Mouse (Mus musculus): ENCODE measurements around the gene BC037034.

Gene BC037034

DNA sequence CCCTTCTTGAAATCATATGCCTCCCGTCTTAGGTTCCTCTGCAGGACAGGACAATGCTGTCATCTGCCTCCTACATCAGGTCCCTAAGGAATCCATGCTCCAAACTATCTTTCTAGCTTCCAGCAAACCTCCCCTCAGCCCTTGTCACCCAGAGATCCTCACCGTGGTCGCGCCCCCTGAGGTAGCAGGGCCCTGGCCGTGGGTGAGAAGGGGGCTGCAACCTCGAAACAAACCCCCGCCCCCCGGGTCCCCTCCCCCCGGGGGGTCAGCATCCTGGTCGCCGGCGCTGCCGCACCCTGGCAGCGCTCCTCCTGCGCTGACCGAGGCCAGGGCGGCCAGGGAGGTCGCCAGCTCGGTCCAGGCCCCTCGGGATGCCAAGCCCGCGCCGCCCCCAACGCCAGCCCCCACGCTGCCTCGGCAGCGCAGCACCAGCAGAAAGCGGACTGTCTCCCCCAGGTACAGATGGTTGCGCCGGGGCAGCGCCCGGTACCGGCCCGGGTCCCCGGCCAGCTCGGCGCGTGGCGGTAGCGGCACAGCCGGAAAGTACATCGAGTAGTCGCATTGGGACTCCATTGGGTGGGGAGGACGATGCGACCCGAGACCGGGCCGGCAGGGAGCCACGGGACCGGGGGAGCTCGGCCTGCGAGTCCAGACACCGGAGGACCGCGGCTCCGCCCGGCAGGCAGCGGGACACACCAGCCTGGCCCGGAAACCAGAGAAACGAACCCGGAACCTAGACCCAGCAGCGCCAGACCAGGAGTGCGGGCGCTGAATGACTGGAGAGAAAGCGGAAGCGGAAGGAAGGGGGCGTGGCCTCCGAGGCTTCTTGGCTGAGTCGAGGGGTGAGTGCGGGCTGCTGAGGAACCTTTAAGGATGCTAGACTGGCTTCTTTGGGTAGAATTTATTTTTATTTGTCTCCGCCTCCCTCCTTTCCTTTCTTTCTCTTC is at the start of gene BC037034:
TSS of gene BC037034 (minus strand) at position 774 of the 947 bp plus-strand sequence.
- DNase-seq: peak; percentile 96 to 97

DNA sequence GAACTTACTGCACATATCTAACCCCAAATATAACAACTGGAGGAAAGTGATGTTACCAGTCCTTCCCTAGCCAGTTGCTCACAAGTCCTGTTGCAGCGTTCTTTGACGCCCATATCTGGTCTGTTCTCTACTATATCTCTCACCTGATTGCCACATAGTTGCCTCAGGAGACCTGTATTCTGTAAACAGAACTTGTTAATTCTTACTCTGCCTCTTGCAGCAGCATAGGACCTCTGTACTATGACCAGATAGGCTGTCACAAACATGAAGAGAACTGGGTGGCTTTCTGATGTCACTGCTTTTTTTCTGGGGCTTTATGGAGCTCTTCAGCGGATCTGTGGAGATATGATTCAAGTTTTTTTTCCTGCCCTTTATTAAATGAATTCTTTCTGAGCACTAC is 49.0 kb upstream of the BC037034 start:
- DNase-seq: no peak

DNA sequence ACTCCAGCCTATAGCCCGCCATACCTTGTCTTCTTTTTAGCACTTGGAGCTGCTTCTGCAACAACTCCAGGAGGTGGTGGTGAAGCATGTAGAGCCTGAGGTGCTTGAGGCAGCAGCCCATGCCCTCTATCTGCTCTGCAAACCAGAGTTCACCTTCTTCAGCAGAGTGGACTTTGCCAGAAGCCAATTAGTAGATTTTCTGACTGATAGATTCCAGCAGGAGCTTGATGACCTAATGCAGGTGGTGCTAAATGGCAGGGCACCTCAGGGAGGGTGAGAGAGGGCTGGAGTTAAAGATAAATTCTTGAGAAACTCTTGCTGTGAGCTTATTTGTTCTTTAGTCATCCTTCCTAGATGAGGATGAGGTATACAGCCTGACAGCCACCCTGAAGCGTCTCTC is 35.8 kb upstream of the BC037034 start:
- DNase-seq: no peak

DNA sequence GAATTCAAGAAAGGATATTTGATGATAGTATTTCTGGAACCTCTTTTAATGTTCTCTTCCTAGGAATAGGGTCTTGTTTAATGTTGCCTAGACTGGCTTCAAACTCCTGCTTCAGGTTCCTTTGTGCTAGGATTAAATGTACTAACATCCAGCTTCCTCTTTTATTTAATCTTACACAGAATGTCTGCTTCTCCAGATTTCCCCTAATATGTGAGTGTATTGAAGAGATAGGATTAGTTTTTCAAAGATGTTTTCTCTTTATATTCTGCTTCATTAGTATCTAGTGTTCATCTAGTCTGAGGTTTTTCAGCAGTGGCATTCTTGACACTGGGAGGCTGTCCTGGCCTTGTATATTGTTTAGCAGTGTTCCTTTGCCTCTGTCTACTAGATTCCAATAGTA is 30.3 kb upstream of the BC037034 start:
- no peak for DNase-seq

DNA sequence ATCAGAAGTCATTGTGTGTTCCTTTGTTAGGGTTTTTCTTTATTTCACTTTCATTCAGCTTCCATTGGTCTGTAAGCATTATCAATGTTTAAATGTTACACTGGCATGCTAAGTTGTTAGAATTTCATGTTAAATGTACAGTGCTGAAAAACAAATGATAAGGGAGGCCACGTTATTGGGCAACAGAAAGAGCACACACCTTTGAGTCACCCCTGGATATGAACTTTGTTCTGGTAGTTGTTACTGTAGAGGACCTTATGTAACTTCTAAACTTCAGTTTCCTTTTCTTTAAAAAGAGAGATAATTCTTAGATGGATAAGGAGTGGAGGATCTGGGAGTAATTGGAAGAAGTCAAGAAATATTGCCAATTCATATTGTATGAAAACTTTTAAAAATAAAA is 27.8 kb upstream of the BC037034 start:
- DNase-seq: no peak

DNA sequence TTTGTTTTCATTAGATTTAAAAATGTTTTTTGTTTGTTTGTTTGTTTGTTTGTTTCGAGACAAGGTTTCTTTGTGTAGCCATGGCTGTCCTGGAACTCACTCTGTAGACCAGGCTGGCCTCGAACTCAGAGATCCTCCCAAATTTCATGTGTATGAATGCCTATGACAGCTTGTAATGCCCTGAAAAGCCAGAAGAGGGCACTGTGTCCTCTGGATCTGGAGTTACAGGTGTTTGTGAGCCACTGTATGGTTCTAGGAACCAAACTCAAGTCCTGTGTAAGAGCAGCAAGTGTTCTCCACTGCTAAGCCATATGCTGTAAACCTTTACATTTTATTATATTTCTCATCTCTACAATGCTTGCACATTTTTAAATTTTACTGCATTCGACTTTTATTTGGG is 24.0 kb upstream of the BC037034 start:
- DNase-seq: no peak

DNA sequence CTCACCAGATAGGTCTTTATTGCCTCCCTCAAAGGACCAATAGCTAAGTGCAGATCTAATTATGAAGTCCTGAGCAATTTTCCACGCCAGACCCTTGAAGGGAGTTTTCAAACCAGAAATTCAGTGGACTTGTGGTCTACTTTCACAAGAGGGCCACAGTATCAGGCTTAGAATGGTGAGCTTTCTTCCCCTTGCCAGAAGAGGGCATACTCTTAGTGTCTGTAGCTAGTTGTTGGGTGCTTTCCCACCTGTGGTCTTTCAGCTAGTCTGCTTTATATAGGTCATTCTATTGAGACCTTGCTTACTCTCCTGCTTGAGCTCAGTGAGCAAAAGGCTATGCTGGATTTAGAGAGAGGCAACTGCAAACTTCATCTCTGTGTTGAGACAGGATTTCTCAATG is 19.7 kb upstream of the BC037034 start:
- no peak for DNase-seq

DNA sequence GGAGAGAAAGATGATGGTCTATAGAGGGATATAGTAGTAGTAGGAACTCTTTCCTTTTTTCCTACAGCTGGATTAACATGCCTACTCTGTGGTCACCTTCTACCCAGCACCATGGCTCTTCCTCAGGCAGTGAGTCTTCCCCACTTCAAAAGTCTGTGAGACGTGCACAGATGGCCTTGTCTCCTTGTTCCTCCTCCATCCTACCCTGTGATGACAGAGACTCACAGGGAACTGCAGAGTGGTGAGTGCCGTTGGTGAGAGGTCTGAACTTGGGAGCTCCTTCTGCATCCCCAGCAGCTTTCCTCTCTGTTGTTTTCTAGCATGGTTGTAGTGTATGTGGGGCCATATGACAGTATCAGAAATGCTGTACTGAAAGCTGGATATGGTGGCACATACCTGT is 18.0 kb upstream of the BC037034 start:
- no peak for DNase-seq

DNA sequence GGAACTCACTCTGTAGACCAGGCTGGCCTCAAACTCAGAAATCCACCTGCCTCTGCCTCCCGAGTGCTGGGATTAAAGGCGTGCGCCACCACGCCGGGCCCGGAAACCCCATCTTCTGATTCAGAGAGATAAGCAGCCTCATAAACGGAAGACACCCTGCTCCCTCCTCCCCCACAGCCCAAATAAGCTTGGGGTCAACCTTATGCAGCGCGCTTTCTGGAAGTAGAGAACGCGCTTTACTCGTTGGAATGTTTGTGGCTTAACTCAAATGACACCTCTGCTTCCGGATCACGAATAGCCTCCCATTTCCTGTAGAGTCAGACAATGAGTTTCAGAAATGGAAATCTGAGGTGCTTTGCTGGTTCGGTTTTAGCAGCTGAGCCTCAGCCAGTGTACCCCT is 17.0 kb upstream of the BC037034 start:
- no peak for DNase-seq

DNA sequence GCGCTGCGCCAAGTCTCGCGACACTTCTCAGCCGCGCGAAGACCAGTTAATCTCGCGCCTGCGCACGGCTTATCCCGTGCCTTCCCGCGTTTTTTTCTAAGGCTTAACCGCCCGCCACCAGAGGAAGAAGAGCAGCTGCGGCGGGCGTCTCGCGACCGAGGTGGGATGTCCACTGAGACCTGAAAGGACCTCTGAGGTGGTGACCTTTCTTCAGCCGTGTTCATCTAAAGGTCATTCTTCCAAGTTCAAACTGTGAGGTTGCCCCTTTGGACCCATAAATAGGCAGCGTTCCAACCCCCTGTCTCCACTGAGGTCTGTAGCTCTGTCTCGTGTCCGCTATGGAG is 16.6 kb upstream of the BC037034 start:
- DNase-seq: no peak

DNA sequence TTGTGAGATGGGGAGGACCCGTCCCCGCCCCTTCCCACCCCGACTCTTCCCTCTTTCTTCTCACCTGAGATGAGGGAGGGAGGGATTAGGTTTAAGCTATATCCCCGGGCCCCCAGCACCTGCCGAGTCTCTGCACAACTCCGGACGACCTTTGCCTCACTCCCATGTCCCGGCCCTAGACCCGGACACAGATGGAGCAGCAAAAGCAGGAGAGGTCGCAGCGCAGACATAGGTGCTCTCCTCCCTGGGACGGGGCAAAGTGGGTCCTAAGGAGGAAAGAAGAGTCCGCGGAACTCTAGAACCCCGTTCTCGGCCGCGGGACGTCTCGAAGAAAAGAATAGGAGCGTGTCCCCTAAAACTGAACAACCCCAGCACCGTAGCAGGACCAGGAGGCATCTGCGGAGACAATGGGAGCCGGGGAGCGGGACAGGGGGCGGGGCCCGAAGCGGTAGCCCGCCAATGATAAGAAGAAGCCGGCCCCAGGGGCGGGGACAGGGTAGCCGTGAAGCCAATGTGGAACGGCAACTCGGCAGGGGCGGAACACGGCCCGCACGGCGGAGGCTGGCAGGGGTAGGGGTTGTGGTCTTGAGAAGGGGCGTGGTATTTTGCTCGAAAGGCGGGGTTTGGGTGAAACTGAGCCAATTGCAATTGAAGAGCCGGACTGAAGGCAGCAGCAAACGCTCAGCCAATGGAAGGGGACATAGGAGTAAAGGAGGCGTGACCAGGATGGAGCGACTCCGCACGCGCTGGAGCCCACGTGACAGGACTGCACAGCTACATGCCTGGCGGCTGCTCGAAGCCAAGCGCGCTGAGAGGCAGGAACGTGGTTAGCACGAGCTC is 16.0 kb upstream of the BC037034 start, which contains the start of the genes Gm43720, Gpc2 and Stag3:
TSS of gene Gm43720 (minus strand) at position 374 of the 840 bp plus-strand sequence.
TSS of gene Gpc2 (minus strand) at position 421 of the 840 bp plus-strand sequence.
TSS of gene Stag3 (plus strand) at position 656 of the 840 bp plus-strand sequence.
- peak; percentile 93 to 96 for DNase-seq

DNA sequence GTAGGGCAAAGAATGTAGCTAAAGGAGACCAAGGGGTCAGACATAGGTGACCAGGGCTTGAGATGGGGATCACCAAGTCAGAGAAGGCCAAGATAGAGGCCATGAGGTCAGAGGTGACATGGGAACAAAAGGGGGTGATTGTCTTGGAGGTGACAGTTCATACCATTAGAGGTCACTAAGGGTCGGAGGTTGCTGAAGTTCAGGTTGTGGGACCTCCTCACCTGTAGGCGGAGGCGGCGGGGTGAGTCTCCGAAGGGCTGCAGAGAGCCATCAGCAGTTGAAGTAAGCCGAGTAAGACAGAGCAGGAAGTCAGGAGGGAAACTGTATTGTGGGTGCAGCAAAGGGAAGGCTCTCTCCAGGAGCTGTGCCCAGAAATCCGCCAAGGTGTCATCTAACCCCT is 14.2 kb upstream of the BC037034 start:
- no peak for DNase-seq

DNA sequence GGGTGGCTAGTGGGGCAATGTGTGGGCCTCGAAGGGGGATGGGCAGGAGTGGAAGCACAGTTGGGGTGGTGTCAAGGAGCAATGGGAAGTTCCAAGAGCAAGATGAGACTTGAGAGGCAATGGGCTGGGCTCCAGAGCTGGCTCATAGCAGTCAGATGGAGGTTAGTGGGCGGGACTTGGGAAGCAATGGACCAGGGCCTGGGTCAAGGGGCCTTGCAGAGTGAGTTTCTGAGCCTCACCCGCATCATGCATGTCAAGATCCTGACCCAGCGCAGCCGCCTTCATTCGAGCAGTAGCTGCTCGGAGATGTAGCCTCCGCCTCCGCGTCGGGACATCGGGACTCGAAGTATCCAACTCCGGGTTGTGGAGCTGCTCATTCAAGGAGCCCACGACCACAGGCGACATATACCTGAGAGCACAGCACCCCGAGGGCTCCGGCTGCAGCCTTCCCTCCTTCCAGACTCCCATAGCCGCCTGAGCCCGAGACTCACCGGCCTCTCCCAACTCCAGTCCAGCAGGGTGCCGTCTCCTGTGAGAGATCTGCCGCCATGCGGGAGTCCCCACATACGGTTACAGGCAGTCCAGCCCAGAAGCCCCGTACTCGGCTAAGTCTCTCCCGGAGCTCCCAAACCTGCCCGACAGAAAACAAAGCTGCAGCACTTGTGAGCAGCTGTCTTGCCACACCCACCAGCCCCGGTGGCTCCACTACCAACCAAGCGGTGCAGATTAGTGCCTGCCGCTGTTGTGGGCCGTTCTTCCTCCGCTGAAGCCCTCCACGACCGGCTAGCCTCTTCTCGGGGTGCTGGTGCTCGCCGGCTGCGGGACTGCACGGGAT is 11.6 kb upstream of the BC037034 start:
- DNase-seq: peak; percentile 59 to 76

DNA sequence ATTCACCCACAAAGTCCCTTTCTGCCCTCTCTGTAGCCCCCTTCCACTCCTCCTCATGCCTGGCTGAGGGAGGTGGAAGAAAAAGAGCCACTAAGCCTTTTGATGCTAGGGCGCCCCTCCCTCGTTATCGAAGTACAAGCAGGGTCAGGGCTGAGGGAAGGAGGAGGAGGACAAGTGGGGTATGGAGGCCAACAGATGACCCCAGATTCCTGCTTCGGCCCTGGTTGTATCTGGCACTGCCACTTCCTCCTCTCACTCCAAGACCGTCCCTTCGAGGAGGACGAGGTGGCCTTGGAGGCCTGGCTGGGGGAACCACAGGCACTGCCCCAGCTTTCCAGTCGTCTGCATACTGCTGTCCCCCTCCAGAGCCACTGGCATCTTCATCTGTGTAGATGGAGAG is 10.4 kb upstream of the BC037034 start:
- DNase-seq: no peak

DNA sequence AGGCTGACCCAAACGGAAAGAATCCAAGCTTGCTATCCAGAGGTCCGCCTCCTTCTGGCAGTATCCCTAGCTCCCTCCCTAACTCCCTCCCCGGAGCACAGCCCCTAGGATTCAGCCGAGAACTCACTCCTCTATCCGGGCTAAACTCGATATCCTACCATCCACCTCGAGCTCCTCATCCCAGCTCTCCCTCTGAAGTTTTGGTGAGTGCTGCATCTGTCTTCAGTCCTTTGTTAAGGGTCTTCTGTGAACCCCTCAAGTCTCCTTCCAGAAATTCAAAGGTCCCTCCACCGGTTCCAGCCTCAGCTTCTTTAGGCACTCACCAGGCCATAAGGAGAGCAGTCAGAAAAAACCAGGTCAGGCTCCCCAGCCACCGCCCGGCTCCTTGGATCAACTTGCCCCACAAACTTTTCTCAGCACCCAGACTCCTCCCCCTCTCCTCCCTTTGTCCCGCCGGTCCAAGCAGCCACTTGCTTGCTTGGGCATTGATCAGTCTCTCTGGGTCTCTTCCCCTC is 8.6 kb upstream of the BC037034 start, which contains the start of gene Gal3st4:
TSS of gene Gal3st4 (minus strand) at position 432 of the 515 bp plus-strand sequence.
- DNase-seq: peak; percentile 38 to 51

DNA sequence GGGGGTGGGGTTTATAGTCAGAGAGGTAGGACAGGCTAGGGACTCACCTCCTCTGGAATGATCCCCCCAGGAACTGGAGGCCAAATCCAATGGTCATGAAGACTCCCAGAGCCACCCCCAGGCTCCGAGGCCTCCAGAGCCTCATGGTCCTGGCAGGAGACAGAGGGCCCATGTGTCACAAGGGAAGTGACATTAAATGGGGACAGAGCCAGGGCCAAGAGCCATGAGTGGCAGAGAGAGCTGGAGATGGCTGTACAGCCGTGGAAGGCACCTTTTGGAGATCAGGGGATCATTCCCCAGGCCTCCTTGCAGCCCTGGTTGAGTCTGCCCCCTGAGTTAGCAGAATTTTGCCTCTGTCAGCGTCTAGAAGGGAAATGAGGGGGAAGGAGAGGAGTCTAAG is 7.4 kb upstream of the BC037034 start:
- DNase-seq: no peak

DNA sequence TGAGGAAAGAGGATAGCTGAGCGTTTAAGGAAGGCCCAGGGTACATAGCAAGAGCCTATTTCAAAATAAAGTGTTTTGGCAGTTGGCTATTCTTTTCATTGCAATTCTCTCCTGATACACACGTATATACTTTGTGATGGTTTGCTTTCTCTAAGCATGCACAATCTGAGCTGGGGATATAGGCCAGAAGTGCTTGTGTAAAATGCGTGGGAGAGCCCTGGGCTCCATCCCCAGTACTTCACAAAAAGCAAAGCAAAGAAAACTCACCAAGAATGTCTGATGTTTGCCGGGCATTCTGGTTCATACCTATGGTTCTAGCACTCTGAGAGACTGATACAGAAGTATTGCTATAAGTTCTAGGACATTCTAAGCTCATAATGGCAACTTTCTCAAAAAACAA is 5.1 kb upstream of the BC037034 start:
- DNase-seq: no peak

DNA sequence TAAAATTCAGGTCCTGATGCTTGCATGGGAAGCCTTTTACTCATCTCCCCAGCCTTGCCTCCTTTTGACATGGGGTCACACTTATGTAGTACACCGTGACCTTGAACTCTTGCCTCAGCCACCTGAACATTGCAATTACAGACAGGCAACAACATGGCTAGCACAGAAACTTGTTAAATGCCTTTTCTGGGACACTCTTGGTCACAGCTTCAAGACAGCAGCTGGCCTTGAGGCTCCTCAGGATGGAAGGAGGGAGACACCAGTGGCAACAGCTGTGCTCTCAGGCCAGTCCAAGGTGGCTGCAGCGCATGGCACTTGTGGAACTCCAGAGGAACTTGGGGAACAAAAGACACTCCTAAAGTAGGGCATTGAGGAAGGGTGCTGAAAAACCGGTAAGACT is 3.3 kb upstream of the BC037034 start:
- no peak for DNase-seq

DNA sequence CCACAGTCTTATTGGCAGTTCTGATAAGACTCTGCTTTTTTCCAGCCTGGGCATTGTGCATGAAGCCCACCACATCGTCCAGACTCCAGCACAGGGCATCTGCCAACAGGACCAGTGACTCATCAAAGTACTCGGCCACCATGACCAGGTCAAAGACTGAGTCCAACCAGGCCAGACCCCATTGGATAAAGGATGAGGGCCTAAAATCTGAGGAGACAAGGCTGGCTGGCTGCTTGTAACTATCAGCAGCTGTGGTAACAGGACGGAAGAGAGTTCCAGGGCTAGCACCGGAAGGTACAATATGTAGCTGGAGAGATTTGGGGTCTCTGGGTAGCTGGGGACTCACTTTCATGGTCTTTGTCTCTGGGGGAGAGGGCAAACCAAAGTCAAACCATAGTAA is 1.9 kb upstream of the BC037034 start:
- DNase-seq: no peak

DNA sequence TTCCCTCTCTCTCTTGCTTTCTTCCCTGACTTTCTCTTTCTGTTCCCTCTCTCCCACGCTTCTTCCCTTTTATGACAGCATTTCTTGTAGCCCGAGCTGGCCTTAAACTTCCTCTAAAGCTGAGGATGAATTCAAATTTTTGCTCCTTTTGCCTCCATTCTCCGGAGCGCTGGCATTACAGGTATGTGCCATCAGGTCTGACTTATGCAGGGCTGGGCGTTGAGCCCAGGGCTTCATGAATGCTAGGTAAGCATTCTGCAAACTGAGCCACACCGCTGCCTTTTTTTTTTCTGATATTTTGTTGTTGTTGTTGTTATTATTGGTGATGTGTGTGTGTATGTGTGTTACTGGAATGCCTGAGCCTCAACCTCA is 360 bp upstream of the BC037034 start:
- no peak for DNase-seq

DNA sequence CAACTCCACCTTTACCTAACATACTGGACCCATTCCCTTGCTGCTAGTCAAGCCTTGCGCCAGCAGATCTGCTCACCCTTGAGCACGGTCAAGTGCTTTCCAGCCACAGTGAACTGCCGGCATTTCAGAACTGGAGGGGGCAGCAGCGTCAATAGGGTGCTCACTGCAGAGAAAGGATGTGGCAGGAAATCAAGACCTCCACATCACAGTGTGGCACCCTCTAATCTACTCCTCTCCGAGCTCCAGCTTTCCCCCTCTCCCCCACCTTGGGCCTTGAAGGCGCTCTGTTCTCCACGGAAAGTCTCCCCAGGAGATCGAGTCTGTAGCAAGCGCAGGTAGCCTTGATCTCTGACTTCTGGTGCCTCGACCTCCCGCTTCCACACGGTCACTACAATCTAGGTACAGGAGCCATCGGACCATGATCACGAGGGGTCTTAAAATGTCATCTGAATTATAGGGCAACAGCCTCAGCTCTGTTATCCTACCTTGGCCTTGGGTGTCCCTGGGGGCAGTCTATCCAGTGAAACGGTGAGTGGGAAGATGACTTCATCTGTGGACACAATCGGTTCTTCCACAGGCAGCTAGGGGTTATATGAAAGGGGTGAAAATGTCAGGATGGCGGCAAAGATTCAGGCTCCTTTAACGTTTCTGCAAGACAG is 1.1 kb downstream of the BC037034 start:
- DNase-seq: no peak

DNA sequence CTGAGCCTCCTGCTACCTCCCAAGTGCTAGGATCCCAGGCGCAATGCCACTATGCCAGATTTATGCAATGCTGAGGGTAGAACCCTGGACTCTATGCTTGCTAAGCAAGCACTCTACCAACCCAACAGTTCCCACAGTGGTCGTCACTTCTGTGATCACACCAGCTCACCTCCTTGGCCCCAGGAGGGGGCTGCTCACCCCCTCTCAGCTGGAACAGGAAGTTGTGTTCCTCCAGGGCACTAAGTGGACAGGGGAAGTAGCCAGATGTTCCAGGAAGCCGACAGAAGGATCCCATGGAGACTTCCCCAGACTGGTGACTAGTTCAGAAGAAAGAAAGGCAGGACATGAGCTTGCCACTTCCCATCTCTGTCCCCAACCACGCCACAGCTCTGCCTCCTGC is 1.8 kb downstream of the BC037034 start:
- no peak for DNase-seq
